Mouse (Mus musculus): ENCODE data around the gene Akt3.
A peak's percentile ranks its signal among the peaks of the same experiment; 100 is the strongest.

The Akt3 gene

GRCm38 (mm10) chr1:177258034-177258342 lies at the start of gene Akt3:
Akt3 (minus strand) TSS chr1:177258203.
- DNase-seq (ENCODE audit: low spot score): no peak

DNA sequence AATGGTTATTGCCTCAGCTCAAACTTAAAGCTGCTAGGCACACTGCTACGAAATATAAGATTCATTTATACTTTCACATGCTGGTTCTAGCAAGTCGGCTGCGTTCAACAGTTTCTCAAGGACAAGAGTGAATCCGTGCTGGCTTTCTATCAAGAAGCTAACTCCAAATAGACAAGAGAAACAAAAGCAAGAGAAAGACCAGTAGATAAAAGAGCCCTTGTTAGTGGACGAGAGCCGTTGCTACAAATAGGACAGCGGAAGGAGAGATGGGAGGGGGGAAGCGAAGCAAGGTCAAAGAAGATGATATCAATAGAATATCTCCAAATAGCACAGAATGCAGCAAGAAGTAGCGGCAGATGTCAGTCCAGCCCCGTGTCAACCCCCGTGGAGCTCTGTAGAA lies 49.5 kb upstream of the Akt3 start:
- no peak for DNase-seq (ENCODE audit: low spot score)

GRCm38 (mm10) chr1:177298231-177298630 lies 40.2 kb upstream of the Akt3 start:
- no peak for DNase-seq (ENCODE audit: low spot score)

- DNase-seq (ENCODE audit: low spot score): no peak
These were observed 28.8 kb upstream of the Akt3 start for GRCm38 (mm10) chr1:177286764-177287163.

- DNase-seq (ENCODE audit: low spot score): no peak
These were observed 23.9 kb upstream of the Akt3 start for GRCm38 (mm10) chr1:177281925-177282324.

DNA sequence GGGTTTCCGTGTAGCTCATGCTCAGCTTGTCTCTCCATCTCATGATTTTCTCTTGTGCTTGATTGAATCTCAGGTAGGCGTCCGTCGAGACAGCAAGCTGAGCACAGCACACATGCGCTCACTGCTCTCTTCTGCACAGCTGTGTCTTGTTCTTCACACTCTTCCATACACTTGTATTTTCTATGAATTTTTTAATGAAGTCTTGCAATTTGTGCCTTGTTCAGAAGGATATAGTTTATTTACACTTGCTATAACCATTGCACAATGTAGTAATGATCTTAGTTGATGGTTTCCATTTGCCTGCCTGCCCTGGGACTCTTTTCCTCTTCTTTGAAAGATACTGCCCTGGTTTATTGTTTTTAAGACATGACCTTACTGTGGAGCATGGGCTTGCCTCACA lies 19.4 kb upstream of the Akt3 start:
- DNase-seq (ENCODE audit: low spot score): no peak

- DNase-seq (ENCODE audit: low spot score): no peak
These were observed 9.6 kb upstream of the Akt3 start for GRCm38 (mm10) chr1:177267645-177268044.

DNA sequence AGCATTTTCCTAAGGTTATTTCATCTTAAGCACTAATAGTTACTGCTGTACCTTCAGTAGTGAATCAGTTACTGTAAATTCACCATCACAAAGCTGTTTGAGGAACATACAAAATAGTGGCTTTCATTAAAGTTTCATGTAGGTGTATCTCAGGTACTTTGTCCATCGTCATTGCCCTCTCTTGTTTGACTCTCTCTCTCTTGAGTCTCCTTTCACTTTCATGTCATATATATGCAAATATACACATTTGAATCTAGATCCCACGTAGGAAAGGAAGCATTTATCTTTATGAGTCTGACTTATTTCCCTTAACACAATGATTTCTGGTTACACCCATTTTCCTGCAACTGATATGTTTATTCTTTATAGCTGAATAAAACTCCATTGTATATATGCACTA lies 4.9 kb upstream of the Akt3 start:
- no peak for DNase-seq (ENCODE audit: low spot score)

DNA sequence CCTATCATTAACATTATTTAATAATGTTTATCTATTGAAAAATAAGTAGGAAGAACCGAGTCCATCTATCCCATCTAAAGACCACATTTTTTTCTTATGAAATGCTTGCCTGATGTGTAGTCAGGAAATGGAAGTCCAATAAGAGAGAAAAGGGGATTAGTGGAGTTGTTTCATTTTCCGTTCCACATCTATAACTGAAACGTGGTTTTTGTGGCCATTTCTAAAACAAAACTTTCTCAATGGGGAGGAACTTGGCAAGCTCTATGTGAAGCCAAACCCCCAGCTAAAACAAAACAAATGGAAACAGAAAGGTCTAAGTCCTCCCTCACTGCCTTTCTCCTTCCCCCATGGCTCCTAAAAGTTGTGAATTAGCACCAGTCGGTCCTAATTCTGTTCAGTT lies 2.8 kb upstream of the Akt3 start:
- no peak for DNase-seq (ENCODE audit: low spot score)

GRCm38 (mm10) chr1:177259038-177259600 lies 1.1 kb upstream of the Akt3 start:
- no peak for DNase-seq (ENCODE audit: low spot score)

DNA sequence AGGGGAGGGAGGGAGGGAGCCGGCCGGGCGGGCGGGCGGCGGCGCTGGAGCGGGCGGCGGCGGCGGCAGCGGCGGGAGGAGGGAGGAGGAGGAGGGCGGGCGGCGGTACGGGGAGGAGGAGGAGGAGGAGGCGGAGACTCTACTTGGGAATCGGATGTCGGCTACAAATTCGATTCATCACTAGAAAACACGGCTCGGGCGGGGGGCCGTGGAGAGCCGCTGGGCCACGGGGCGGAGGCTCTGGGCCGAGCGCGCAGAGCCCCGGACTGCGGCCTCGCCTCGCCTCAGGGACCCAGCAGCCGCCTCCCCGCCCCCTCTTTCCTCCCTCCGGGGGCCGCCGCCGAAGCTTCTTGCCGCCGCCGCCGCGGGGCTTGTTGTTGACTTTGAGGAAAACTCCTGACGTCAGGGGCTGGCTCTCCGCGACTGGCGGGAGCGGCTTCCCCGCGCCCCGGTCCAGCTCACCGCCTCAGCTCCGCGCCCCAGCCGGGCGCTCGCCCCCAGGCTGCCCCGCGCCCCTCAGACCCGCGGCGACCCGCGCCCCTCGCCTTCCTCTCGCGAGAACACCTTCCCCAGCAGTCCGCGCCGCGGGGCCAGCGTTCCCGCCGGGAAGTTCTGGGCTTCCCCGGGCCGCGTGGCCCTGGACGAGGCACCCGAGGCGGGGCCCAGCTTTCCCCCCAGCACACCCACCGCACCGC lies 487 bp upstream of the Akt3 start:
- peak; percentile 74 for DNase-seq (ENCODE audit: low spot score)

DNA sequence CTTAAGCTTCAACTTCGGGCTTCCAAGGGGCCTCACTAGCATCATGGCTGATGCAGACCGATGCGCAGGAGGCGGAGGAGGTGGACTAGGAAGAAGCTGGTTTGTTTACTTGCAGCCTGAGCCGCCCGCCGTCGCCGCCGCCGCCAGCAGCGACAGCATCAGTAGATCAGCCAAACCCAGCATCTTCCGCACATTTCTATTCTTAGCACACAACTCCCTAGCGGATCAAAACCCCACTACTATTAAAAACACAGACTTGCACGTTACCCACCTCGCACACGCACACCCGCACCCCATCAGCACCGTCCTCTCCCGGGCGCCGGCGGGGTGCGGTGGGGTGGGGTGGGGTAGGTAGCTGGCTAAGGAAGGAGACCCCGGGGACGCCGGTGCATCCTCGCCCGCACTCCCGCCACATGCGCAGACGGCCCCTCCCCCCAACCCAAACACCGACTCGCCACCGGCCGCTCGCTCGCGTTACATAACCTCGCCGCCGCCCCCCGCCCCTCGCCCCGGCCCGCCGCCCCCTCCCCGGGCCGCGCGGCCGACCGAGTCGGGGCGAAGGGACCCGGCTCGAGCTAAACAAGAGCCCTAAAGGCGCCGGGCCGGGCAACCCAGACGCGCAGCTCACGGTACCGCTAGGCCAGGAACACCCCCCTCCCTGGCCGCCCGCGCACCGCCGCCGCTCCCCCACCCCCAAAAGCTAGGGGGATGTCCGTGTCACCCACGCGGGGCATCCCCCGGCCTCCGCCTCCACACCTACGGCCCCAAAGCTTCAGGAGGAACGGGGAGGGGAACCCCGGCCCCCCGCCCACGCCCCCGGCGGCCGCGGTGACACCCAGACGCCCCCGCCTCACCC lies 597 bp downstream of the Akt3 start:
- peak; percentile 44 for DNase-seq (ENCODE audit: low spot score)

DNA sequence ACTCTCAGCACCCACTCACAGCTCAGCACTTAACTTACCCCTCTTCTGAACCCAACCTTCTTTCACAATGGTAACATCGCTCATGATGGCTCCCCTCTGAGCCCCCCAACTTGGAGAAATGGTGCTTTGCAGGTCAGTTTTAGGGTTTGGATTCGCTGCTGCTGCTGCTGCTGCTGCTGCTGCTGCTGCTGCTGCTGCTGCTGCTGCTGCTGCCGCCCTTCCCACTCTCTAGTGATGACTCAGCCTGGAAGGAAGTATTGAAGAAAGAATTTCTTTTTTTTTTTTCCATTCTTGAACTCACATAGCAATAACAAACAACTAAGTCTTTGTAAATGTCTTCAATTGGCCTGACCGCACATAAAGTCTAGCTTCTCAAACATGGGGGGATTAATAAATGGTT lies 9.4 kb downstream of the Akt3 start:
- no peak for DNase-seq (ENCODE audit: low spot score)

DNA sequence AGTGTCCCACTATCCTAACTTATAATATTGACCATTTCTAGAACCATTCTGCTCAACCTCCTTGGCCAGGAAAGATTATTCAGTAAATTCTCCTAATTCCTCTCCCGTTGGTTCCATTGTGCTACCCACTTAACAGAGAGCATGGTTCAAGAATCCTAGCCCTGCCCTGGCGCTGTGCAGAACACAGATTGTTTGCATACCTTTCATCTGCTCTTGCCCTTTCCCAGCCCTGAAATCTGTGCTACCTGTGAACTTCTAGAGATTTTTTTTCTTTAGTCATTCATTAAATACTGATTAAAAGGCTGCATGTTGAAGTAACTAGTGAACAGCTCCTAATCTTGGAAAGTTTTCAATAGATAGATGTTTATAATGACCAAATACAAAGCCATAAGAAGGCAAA lies 19.6 kb downstream of the Akt3 start:
- no peak for DNase-seq (ENCODE audit: low spot score)

- no peak for DNase-seq (ENCODE audit: low spot score)
These were observed 21.3 kb downstream of the Akt3 start for GRCm38 (mm10) chr1:177236695-177237094.

- no peak for DNase-seq (ENCODE audit: low spot score)
These were observed 21.8 kb downstream of the Akt3 start for GRCm38 (mm10) chr1:177236249-177236648.

GRCm38 (mm10) chr1:177234462-177234861 lies 23.5 kb downstream of the Akt3 start:
- no peak for DNase-seq (ENCODE audit: low spot score)

DNA sequence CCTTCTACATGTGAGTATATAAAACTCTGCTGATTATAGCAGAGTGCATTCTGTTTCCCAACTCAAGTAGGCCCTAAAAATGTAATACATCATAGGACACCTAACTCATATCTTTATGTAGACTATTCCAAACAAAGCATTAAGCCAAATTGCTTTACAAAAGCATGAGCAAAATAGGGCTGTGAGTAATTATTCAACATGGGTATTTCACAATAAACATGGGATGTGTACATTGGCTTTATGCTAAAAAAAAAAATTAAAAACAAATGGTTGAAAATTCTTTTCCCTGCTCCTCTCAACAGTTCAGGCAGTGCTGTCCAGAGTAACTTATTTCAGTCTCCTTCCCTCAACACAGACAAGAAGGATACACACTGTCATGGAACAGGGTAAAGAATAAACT lies 26.9 kb downstream of the Akt3 start:
- DNase-seq (ENCODE audit: low spot score): no peak

GRCm38 (mm10) chr1:177198978-177199377 lies 59.0 kb downstream of the Akt3 start:
- DNase-seq (ENCODE audit: low spot score): no peak

- no peak for DNase-seq (ENCODE audit: low spot score)
These were observed 62.8 kb downstream of the Akt3 start for GRCm38 (mm10) chr1:177195224-177195623.

DNA sequence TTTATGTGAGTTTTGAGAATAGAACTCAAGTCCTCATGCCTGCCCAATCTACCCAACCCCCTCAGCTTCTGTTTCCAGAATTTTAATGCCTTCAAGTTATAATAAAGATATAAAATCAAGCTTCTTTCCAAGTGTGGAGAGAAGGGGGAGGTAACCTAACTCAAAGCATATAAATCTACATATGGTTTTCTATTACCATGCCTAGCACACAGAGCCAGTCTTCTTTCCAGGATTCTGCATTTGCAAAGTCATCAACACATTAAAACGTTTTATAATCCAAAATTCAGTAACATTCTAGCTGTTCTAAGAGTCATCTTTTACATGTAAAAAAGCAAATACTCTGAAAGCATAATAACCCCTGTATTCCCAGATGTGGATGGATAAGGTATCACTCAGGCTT lies 63.7 kb downstream of the Akt3 start:
- DNase-seq (ENCODE audit: low spot score): no peak

- DNase-seq (ENCODE audit: low spot score): no peak
These were observed 66.4 kb downstream of the Akt3 start for GRCm38 (mm10) chr1:177191623-177192022.

DNA sequence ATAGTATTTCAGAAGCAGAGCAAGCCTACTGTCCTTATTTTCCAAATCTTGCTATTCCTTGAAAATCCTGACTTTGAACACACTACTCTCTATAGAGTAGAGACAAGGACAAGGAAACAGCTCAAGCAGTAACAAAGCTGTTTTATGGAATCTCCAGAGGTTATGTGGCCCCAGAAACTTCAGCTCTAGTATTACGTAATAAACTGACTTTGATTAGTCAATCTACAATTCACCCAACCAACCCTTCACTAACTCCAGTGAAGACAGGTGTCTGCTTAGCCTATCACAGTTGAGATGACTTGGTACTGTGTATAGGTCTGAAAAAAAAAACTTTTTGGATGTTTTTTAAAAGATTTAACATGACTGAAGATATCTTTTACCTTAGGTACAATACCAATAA lies 67.6 kb downstream of the Akt3 start:
- no peak for DNase-seq (ENCODE audit: low spot score)

All from spleen, adult 12 weeks (tissue).